Mouse (Mus musculus) hindbrain, embryonic 12.5 days (tissue): ENCODE data around the gene Gata5. TPM values are rescaled to one million over a fixed set of nuclear protein-coding genes. Genes with fewer than 3 reads are reported as not detected.

Source experiments
- ATAC-seq: fragments of 200-750 bp; cut with Nextera tagmentation; 2 replicates; pipeline ENCODE4 v1.8.0; 2017; ENCODE audit warnings: moderate TSS enrichment; ENCODE audit not compliant: low FRiP score
- H3K27ac ChIP-seq: fragments of 300-500 bp; sonication (generic); 2 replicates; pipeline ENCODE4 v1.5.1; 2016; ENCODE audit warnings: mild to moderate bottlenecking
- H3K27me3 ChIP-seq: fragments of 300-500 bp; sonication (generic); 2 replicates; pipeline ENCODE4 v1.6.1; 2016; ENCODE audit warnings: mild to moderate bottlenecking
- H3K36me3 ChIP-seq: fragments of 300-500 bp; sonication (generic); 2 replicates; pipeline ENCODE4 v1.6.1; 2016; ENCODE audit warnings: mild to moderate bottlenecking
- H3K4me1 ChIP-seq: fragments of 300-500 bp; sonication (generic); 2 replicates; pipeline ENCODE4 v1.6.1; 2016
- H3K4me2 ChIP-seq: fragments of 300-500 bp; sonication (generic); replicated peaks from 2 replicates; pipeline ENCODE4 v1.6.1; 2016; ENCODE audit warnings: mild to moderate bottlenecking
- H3K4me3 ChIP-seq: fragments of 300-500 bp; sonication (generic); 2 replicates; pipeline ENCODE4 v1.5.1; 2016; ENCODE audit warnings: mild to moderate bottlenecking
- H3K9ac ChIP-seq: fragments of 300-500 bp; sonication (generic); 2 replicates; pipeline ENCODE4 v1.6.1; 2016; ENCODE audit warnings: mild to moderate bottlenecking, moderate library complexity
- H3K9me3 ChIP-seq: fragments of 300-500 bp; sonication (generic); replicated peaks from 2 replicates; pipeline ENCODE4 v1.6.1; 2016; ENCODE audit warnings: mild to moderate bottlenecking
- WGBS: fragments of 180-500 bp; shearing (Covaris S2); methylation state at CpG from one replicate; pipeline ENCODE4 v1.1.7; 2016; 5-methylcytosine and 5-hydroxymethylcytosine counted together
- polyA plus RNA-seq: library from polyadenylated mRNA; unstranded; fragments of >200 nt; fragmentation: Nextera tagmentation; extraction: Ambion mirVana; gene quantifications from 2 replicates; pipeline ENCODE4 v1.2.1, GENCODE M21; 2016

The Gata5 gene
- polyA plus RNA-seq: 0.08 TPM in 1 of 2 replicates, not detected in the other

- peak within 1 kb of the TSS; percentile 20 for H3K9ac ChIP-seq
- WGBS: 0% methylated on average over 28 of the region's 33 CpGs
- H3K27me3 ChIP-seq: peaks cover 88% of the 10 kb centered on the region
Observed at GRCm38 (mm10) chr2:180334551-180334986, at the start of gene Gata5. Gene Gata5 (minus strand): TSS chr2:180334699.

DNA sequence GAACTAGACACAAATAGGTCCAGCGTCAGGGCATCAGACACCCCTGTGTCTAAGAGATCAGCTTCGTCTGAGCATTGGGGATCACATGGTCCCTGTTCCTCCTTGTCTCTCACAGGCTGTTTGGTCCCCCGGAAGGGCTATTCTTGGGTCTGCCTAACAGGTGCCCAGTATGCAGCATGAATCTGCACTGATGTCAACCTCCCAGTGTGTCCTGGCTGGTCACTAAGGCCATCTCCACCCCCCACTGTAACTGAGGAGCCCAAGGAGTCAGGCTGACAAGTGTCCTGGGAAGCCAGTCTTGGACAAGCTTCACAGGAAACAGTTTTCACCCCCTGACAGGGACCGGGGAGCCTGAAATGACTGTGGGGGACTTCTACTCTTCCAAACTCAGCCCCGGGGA lies 42.2 kb upstream of the Gata5 start:
- Histone ChIP-seq H3K4me3 (no peak overlapping the region), H3K4me1 (no peaks in the 10 kb centered on the region), H3K27me3 (no peaks in the 10 kb centered on the region; the same call in 1 of the 2 replicates), H3K4me2 (no peak overlapping the region), H3K9ac (no peak overlapping the region), H3K36me3 (no peaks in the 10 kb centered on the region), H3K27ac (no peak overlapping the region), H3K9me3 (no peaks in the 10 kb centered on the region)
- WGBS: 93% methylated on average over 5 of the region's 5 CpGs
- ATAC-seq: no peak

More at GRCm38 (mm10) chr2:180334551-180334986, at the start of gene Gata5:
- Histone ChIP-seq H3K4me1 (peaks cover 22% of the 10 kb centered on the region), H3K4me3 (peak within 1 kb of the TSS; percentile 35), H3K36me3 (no peaks in the 10 kb centered on the region), H3K4me2 (peak within 1 kb of the TSS; percentile 56), H3K27ac (no peak within 1 kb of the TSS), H3K9me3 (no peaks in the 10 kb centered on the region)
- no peak for ATAC-seq

- Histone ChIP-seq H3K27ac (no peak overlapping the region), H3K27me3 (no peaks in the 10 kb centered on the region), H3K4me2 (no peak overlapping the region), H3K36me3 (no peaks in the 10 kb centered on the region), H3K9ac (no peak overlapping the region), H3K9me3 (no peaks in the 10 kb centered on the region), H3K4me1 (no peaks in the 10 kb centered on the region), H3K4me3 (no peak overlapping the region)
- WGBS: 71% methylated on average over 10 of the region's 10 CpGs
- ATAC-seq: no peak
Observed at GRCm38 (mm10) chr2:180373256-180373655, 38.8 kb upstream of the Gata5 start.

GRCm38 (mm10) chr2:180368359-180368758 lies 33.9 kb upstream of the Gata5 start:
- H3K9ac ChIP-seq: no peak overlapping the region
- no peak for ATAC-seq
- no peaks in the 10 kb centered on the region for H3K9me3 ChIP-seq
- no peak overlapping the region for H3K27ac ChIP-seq
- no peaks in the 10 kb centered on the region for H3K4me1 ChIP-seq
- H3K4me3 ChIP-seq: no peak overlapping the region
- H3K36me3 ChIP-seq: no peaks in the 10 kb centered on the region
- WGBS: 68% methylated on average over 5 of the region's 5 CpGs
- no peaks in the 10 kb centered on the region for H3K27me3 ChIP-seq
- H3K4me2 ChIP-seq: no peak overlapping the region

DNA sequence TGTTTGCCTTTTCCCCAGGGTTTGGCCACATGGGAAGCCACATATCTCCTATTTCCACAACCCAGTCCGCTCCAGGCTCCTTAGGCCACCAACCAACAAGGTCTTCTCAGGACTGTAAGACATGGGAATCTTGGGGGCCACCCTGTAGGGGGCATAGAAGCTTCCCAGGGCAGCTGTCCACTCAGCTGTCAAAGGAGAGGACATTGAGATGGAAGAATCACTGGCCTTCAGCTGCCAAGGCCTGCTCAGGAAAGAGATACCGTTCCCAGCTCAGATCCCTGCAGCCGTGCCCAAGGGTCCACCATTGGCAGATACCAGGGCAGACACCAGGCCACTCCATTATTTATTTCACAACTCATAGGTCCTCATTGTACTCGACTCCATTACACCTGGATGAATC lies 32.9 kb upstream of the Gata5 start:
- Histone ChIP-seq H3K36me3 (no peaks in the 10 kb centered on the region), H3K4me1 (no peaks in the 10 kb centered on the region), H3K4me3 (no peak overlapping the region), H3K27ac (no peak overlapping the region), H3K9ac (no peak overlapping the region), H3K9me3 (no peaks in the 10 kb centered on the region), H3K4me2 (no peak overlapping the region), H3K27me3 (no peaks in the 10 kb centered on the region)
- no peak for ATAC-seq
- 89% methylated on average over 4 of the region's 4 CpGs for WGBS

DNA sequence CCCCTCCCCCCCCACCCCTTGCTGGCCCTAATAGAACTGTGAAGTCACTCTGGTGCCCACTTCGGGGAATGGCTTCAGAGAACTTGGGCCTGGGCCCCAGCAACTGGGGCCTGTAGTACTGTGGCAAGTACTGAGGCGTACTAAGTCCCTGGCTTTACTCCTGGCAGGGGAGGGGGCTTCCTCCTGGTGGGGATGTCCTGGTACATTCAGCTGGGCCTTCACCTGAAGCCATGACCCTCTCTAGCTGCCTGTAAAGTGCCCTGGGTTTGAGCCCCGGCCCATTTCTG lies 28.9 kb upstream of the Gata5 start:
- Histone ChIP-seq H3K4me2 (no peak overlapping the region), H3K27ac (no peak overlapping the region), H3K36me3 (no peaks in the 10 kb centered on the region), H3K4me1 (no peaks in the 10 kb centered on the region), H3K27me3 (peaks cover 10% of the 10 kb centered on the region), H3K9ac (no peak overlapping the region), H3K9me3 (no peaks in the 10 kb centered on the region), H3K4me3 (no peak overlapping the region)
- WGBS: 79% methylated on average over 3 of the region's 3 CpGs
- ATAC-seq: no peak

DNA sequence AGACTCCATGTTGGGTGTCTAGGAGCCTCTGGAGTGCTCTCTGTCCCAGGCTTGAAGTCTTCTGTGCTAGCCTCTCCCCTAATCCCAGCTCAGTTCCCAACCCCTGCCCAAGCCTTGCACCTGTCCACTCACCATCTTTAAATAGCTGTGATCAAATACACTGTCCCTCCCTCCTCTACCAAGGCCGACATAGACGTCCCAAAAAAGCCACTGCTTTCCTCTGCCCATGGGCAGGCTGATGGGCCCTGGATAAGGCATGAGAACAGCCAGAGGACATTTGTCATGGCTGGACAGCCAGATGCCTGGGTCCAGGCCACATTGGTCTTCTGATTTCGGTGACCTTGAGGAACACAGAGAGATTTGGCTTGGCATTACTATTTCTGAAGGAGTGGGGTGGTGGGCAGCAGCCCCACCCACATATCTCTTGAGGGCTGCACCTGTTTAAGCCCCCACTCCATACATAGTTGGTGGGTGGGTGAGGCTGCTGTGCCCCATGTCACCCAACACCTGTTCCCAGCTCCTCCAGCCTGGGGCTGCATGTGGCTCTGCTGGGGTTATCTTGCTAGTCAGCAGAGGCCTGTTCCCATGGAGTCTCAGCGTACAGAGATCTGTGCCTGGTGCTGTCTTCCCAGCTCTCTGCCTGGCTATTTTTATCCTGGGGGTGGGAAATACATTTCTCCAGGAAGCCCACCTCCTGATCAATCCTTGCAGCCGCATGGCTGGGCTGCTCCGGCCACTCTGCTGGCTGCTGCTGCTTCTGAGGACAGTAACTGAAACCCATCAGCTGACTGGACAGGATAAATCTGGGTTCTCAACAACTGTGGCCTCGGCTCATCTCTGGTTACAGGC lies 28.3 kb upstream of the Gata5 start:
- H3K9ac ChIP-seq: no peak overlapping the region
- ATAC-seq: no peak
- peaks cover 11% of the 10 kb centered on the region for H3K27me3 ChIP-seq
- H3K4me3 ChIP-seq: no peak overlapping the region
- H3K27ac ChIP-seq: no peak overlapping the region
- H3K4me1 ChIP-seq: no peaks in the 10 kb centered on the region
- 77% methylated on average over 7 of the region's 7 CpGs for WGBS
- no peaks in the 10 kb centered on the region for H3K36me3 ChIP-seq
- no peaks in the 10 kb centered on the region for H3K9me3 ChIP-seq
- H3K4me2 ChIP-seq: no peak overlapping the region

DNA sequence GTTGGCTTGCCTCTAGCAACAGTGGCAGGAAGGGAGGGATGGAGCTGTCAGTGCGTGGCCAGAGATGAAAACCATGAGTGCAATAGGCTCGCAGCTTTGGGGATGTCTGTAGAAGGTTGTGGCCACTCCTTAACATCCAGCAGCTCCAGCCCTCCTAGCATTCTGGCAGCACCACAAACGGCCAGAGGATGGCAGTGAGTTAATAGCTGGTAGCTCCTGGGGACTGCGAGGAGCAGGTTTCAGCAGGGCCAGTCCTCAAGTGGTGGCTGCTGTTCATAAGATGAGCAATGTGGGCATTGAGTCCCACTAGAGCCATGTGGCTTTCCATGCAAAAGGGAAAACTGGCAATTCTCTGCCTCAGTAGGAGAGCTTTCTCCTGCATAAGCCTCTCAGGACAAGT lies 24.6 kb upstream of the Gata5 start:
- Histone ChIP-seq H3K9ac (no peak overlapping the region), H3K4me3 (no peak overlapping the region), H3K4me1 (no peaks in the 10 kb centered on the region), H3K36me3 (no peaks in the 10 kb centered on the region), H3K9me3 (no peaks in the 10 kb centered on the region), H3K27ac (no peak overlapping the region), H3K27me3 (peaks cover 19% of the 10 kb centered on the region), H3K4me2 (no peak overlapping the region)
- no peak for ATAC-seq
- 11% methylated on average over 4 of the region's 4 CpGs for WGBS

DNA sequence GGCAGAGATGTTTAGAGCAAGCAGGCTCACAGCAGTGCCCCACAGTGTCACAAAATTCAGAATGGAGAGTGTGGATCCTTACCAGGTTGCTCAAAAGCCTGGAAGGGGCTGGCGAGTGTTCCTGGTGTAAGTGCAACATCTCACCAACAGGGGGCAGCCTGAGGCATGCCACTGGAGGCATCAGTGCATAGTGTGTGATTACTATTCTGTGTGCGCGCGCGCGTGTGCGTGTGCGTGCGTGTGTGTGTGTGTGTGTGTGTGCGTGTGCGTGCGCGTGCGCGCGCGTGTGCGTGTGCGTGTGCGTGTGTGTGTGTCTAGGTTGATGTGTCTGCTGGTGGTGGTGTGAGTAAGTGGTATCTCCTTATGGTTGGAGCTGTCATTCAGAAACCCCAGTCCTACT lies 18.8 kb upstream of the Gata5 start:
- Histone ChIP-seq H3K36me3 (no peaks in the 10 kb centered on the region), H3K9me3 (no peaks in the 10 kb centered on the region), H3K4me1 (0 out of 2 replicates have a peak, but pooled peaks cover 2% of the 10 kb centered on the region), H3K27ac (no peak overlapping the region), H3K9ac (no peak overlapping the region), H3K27me3 (peaks cover 9% of the 10 kb centered on the region; the same call in 1 of the 2 replicates), H3K4me2 (peak overlapping the region; percentile 29), H3K4me3 (no peak overlapping the region)
- peak; percentile 40; the same call in 1 of the 2 replicates for ATAC-seq
- 59% methylated on average over 20 of the region's 20 CpGs for WGBS

DNA sequence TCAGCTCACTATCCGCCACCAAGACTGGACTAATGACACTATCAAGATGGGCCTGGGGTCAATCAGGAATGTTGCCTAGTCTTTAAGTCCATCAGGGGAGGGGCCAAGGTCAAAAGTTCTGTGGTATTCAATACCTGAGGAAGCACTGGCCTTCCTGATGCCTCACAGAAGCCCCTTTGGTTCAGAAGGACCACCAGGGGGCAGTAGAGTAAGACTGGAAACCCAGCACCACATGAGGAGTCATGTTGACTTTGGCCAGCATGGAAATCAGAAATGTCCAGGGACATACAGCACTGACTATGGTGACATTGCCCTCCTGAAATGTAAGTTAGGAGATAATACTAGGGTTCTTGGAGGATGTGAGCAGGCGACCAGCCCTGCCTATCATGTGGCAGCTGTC lies 16.2 kb upstream of the Gata5 start:
- WGBS: 53% methylated on average over 2 of the region's 2 CpGs
- no peak for ATAC-seq

DNA sequence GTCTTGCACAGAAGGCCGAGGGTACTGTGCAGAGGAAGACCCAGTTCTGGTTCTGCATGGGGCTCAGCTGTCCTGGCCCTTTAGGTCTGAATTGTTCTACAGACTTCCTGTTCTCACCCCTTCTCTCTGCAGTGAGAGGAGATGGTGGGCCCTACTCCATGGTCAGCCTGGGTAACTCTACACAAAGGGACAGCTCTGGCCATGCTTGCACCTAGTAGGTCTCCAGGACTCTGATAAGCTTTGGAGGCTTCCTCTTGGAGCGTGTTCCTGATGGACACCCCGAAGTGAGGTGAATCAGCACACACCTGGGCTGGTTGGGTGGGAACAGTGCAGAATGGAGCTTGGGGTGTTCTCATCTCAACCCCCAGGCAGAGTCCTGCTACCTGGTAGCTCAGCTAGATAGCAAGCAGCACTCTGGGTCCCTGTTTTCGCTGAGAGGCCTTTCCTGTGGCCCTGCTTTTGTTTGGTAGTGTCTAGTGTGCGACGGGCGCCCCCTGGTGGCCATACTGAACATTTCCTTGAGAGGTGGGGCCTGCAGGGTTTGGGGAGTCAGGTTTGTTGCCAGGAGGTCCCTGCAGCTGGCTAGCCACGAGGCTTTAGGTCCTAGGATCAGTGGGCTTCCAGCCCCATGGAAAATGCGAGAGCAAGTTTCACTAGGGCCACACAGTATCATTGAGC lies 12.5 kb upstream of the Gata5 start:
- no peaks in the 10 kb centered on the region for H3K36me3 ChIP-seq
- H3K4me3 ChIP-seq: no peak overlapping the region
- no peak overlapping the region for H3K4me2 ChIP-seq
- peak; percentile 61 for ATAC-seq
- H3K9ac ChIP-seq: no peak overlapping the region
- no peak overlapping the region for H3K27ac ChIP-seq
- WGBS: 29% methylated on average over 9 of the region's 9 CpGs
- no peaks in the 10 kb centered on the region for H3K4me1 ChIP-seq
- H3K9me3 ChIP-seq: no peaks in the 10 kb centered on the region
- H3K27me3 ChIP-seq: 0 out of 2 replicates have a peak, but pooled peaks cover 2% of the 10 kb centered on the region

More for the DNA sequence above, 16.2 kb upstream of the Gata5 start:
- 0 out of 2 replicates have a peak, but pooled peaks cover 8% of the 10 kb centered on the region for H3K27me3 ChIP-seq
- H3K4me3 ChIP-seq: no peak overlapping the region
- H3K4me2 ChIP-seq: no peak overlapping the region
- H3K36me3 ChIP-seq: no peaks in the 10 kb centered on the region
- no peaks in the 10 kb centered on the region for H3K9me3 ChIP-seq
- no peak overlapping the region for H3K9ac ChIP-seq
- no peak overlapping the region for H3K27ac ChIP-seq
- 0 out of 2 replicates have a peak, but pooled peaks cover 2% of the 10 kb centered on the region for H3K4me1 ChIP-seq

DNA sequence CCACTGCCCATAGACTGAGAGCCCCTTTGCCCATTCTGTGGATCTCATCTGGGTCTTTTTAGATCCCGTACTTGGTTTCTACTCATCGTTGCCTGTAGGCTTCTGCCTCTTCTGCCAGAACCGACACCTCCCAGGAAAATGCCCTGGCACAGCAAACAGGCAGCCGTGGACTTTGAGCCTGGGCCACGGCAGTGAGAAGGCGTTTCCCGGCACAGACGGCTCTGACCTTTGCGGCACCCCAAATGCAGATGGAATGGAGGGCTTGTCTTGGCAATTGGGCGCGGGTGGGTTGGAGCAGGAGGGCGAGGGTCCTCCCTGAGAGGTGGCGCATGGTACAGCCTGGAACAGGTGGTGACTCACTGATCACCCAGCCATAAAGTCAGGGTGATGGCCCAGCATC lies 8.6 kb upstream of the Gata5 start:
- peaks cover 9% of the 10 kb centered on the region; the same call in 1 of the 2 replicates for H3K27me3 ChIP-seq
- no peak for ATAC-seq
- no peaks in the 10 kb centered on the region for H3K4me1 ChIP-seq
- no peaks in the 10 kb centered on the region for H3K36me3 ChIP-seq
- H3K27ac ChIP-seq: no peak overlapping the region
- no peaks in the 10 kb centered on the region for H3K9me3 ChIP-seq
- no peak overlapping the region for H3K9ac ChIP-seq
- no peak overlapping the region for H3K4me3 ChIP-seq
- WGBS: 89% methylated on average over 13 of the region's 13 CpGs
- H3K4me2 ChIP-seq: no peak overlapping the region
